Mouse (Mus musculus): ENCODE results near the gene Micall1.

Gene Micall1

DNA sequence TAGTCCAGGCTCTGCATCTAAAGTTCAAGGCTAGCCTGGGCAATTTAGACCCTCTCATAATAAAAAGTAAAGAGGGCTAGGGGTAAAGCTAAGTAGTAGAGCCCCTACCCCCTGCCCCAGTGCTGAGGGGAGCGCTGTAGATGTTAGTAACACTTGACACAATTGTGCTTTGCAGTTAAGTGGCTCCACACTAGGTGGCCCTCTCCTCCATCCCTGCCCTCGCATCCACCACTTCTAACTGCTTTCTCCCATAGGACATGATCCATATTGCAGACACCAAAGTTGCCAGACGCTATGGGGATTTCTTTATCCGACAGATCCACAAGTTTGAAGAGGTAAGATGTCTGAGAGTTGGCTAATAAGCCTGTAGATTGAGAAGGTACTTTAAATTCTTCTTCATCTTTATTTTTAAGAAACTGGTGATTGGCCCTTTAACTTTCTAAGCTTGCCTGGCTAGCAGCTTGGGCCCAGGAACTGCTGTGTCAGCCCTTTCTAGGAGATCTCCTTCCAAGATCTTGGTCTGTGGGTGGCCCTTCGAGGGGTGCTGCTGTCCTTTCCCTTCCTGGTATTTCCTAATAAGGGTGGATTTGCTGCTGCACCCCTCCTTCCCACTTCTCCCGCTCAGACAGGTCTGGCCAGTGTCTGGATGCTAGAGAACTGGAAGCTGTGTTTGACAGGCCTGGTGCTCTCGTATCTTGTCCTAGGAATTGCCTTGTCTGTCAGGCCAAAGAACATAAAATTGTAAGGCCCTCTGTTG is 15.4 kb upstream of the Micall1 start:
- in situ Hi-C loops (cut with MboI; ENCODE audit: low pct_unique_long_range_greater_than_20kb in 1 of 2, low sequenced_read_pairs in 2 of 2, unreplicated experiment in 1 of 2) = no loop called here

DNA sequence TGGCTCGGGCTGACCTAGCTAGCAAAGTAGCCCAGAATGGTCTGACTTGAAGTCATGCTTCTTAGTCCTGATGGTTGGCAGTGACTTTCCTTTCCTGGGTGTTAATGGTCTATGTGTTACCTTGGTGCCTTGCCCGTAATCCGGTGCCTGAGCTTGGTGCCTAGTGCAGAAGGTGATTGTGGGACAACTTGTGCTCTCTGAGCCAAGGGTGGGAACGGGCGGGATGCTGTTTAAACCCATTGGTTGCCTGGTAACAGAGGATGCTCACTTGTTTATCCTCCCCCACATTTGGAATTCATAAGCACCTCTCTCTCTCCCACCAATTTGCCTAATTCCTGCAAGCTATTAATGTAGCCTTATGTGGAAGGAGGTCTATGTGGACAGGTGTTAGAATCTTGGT is 13.2 kb upstream of the Micall1 start:
- in situ Hi-C loops (cut with MboI; ENCODE audit: low pct_unique_long_range_greater_than_20kb in 1 of 2, low sequenced_read_pairs in 2 of 2, unreplicated experiment in 1 of 2) = no loop called here

DNA sequence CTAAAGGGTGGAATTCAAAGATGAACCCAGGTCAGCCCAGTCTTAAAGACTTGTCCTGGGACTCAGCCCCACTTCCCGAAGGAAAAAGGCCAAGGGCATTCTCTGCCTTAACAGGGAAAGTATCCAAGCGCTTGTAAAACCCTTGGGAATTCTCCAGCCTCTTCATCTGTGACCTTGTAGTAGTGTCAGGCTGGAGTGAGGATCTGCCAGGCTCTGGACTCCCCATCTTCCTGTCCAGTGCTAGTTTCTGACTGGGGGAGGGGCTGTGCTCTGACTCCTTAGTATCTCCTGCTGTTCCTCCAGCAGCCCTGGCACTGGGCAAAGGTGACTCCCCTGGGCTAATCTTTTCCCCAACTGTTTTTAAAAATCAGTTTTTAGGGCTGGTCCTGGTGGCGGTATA is 12.1 kb upstream of the Micall1 start:
- in situ Hi-C loops (cut with MboI; ENCODE audit: low pct_unique_long_range_greater_than_20kb in 1 of 2, low sequenced_read_pairs in 2 of 2, unreplicated experiment in 1 of 2) = no loop called here

DNA sequence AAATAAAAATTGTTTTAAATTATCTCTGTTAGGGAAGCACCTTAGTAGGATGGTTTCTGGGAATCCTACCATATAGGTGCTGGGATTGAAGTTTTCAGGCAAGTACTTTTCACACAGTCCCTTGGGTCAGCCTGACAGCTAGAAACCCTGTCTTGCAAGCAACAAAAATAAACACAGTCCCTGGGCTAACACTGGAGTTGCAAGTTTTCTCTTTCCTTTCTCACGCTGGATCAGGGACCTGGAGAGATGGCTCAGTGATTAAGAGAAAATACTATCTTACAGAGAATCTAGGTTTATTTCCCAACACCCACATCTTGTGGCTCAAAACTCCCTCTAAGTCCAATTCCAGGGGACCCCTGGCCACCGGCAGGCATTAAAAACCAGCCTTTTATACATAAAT is 11.6 kb upstream of the Micall1 start:
- in situ Hi-C loops (cut with MboI; ENCODE audit: low pct_unique_long_range_greater_than_20kb in 1 of 2, low sequenced_read_pairs in 2 of 2, unreplicated experiment in 1 of 2) = no loop called here

DNA sequence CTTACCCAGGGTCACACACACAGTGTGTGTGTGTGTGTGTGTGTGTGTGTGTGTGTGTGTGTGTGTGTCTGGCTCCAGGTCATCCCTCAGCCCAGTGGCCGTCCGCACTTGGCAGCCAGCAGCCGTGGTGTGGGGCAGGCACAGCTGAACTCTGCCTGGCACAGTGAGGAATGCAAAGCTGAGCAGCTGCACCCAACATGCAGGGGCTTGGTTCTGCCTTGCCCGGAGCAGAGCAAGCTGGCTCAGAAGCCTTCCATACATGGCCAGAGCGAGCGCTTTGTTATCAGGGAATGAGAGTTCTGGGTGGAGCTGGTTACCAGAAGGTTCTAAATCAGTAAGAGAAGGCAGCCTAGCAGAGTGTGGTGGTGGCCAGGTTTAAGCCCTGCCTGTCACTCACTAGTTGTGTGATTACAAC is 11.1 kb upstream of the Micall1 start:
- in situ Hi-C loops (cut with MboI; ENCODE audit: low pct_unique_long_range_greater_than_20kb in 1 of 2, low sequenced_read_pairs in 2 of 2, unreplicated experiment in 1 of 2) = no loop called here

DNA sequence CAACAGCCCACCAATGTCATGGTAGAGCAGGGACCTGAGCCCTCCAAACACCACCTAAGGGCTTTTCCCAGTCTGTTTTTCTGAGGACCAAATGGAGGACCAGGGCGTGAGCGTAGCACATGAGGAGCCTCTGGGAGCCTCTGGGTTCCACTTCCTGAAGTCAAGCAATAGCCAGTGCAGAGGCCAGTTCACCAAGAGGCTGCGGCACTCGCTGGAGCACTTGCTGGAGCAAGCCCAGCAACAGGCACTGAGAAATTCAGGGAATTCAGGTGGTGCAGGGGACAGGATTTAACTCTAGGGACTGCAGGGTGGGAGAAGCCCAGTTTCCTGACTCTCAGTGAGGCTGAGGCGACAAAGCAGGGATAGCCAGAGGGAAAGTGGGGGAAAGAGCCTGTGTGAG is 10.5 kb upstream of the Micall1 start:
- in situ Hi-C loops (cut with MboI; ENCODE audit: low pct_unique_long_range_greater_than_20kb in 1 of 2, low sequenced_read_pairs in 2 of 2, unreplicated experiment in 1 of 2) = no loop called here

DNA sequence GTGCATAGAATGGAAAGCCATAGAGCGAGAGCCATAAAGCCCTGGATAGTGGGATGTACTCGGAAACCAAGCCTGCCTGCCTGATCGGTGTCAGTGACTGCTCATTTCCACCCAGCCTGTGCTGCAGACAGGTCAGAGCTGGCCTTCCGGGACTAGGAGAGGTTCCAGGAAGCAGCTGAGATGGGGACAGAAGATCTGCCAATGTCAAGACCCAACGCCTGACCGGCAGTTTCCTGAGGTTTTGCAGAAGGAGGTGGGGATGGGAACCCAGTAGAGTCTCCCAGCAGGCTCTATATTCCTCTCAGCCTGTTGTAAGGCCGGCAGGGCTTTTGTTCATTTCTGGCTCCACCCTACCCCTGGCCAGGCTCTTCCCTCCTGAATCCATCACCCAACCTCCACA is 9.8 kb upstream of the Micall1 start:
- in situ Hi-C loops (cut with MboI; ENCODE audit: low pct_unique_long_range_greater_than_20kb in 1 of 2, low sequenced_read_pairs in 2 of 2, unreplicated experiment in 1 of 2) = no loop called here

DNA sequence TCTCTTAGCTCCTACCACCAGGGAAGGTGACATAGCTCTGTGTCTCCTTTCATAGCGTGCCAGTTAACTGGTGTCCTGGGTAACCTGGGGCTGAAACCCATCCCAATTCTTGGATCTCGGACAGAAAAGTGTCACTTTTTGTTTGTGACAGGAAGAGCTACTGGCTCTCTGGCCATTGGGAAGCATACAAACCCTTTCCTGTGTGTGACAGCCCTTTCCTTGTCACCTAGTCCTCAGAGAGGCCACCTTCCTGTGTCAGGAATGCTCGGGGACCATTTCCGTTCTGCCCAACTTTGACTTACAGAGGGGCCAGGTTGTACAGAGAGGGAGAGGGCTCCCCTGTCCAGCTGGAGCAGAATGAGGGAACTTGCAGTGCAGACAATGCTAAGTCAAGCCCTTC is 9.2 kb upstream of the Micall1 start:
- in situ Hi-C loops (cut with MboI; ENCODE audit: low pct_unique_long_range_greater_than_20kb in 1 of 2, low sequenced_read_pairs in 2 of 2, unreplicated experiment in 1 of 2) = no loop called here

DNA sequence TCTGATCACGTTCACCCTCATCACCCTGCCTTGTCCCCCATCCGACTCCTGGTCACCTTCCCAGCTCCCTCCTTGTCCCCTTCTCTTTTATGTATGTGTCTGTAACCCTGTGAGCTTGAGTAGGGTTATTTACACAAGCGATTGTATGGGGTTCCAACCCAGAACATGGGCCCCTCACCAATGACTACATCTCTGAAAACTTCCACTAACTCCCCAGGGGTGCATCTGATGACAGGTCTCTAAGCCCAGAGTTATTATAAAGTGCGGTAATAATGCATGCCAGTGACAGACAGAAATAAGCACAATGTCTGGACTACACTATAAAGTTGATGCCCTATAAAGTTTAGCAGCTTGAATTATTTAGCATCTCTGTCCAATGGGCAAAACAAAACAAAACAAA is 8.3 kb upstream of the Micall1 start:
- in situ Hi-C loops (cut with MboI; ENCODE audit: low pct_unique_long_range_greater_than_20kb in 1 of 2, low sequenced_read_pairs in 2 of 2, unreplicated experiment in 1 of 2) = no loop called here

DNA sequence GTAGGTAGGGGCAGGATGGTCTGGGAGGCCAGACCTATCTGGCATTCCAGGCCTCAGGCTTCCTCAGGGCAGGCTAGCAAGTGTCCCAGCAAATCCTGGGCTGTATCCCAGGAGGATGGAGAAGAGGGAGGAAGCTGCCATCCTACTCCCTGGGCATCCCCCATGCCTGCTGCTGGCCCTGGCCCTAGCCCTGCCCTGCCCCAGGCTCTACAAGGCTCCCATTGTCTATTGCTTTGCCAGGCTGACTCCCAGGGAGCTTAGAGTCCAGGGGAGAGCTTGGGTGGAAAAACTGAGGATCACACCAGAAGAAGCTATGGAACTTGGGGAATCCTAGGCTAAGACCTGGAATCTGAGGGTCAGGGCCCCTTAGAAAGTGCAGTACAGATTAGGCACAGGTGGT is 7.2 kb upstream of the Micall1 start:
- in situ Hi-C loops (cut with MboI; ENCODE audit: low pct_unique_long_range_greater_than_20kb in 1 of 2, low sequenced_read_pairs in 2 of 2, unreplicated experiment in 1 of 2) = no loop called here

DNA sequence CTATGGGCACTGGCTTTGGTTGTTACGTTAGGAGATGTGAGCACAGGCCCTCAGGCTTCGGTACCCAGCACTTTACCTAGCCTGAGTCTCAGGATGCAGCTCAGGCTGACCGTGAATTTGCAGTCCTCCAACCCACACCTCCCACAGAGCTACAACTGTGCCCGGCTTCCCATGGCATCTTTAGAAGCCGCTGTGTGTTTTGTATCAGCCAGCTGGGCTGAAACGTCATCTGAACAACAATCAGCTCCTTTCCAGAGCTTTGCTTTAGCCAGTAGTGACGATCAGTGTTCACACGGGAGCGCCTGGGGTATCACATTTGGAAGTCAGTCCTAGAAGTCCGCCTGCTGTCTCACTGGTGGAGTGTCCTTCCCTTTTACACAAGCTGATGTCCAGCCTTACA is 5.4 kb upstream of the Micall1 start:
- in situ Hi-C loops (cut with MboI; ENCODE audit: low pct_unique_long_range_greater_than_20kb in 1 of 2, low sequenced_read_pairs in 2 of 2, unreplicated experiment in 1 of 2) = no loop called here

DNA sequence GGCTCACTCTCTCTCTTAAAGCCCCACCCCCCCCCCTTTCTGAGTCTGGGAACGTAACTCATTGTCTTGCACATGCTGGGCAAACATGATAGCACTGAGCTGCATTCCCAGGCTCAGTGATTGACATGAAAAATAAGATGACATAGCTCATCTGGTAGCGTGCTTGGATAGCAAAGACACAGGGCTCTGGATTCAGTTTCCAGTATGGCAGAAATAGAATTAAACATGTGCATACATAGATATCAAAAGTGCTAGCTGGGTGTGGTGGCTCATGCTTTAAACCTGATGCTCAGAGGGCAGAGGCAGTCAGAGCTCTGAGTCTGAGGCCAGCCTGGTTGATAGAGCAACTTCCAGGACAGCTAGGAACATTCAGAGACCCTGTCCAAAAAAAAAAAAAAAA is 2.9 kb upstream of the Micall1 start:
- in situ Hi-C loops (cut with MboI; ENCODE audit: low pct_unique_long_range_greater_than_20kb in 1 of 2, low sequenced_read_pairs in 2 of 2, unreplicated experiment in 1 of 2) = no loop called here

DNA sequence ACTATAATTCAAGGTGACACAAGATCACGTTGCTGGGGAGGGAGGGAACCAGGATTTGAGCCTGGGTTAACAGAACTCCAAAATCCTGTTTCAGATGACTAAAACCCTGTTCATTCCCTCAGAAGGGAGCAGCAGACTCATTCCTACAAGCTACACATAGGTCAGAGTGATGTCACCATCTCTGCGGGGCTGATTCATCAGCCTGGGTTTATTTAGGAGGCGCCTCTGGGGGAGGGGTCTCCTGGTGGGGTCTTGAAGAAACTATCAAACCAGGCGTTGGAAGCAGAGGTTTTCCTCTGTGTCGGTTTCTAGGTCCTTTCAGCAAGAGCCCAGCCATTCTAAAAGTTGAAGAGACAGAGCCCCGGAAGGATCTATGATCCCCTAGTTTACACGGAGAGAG is 732 bp upstream of the Micall1 start:
- in situ Hi-C loops (cut with MboI; ENCODE audit: low pct_unique_long_range_greater_than_20kb in 1 of 2, low sequenced_read_pairs in 2 of 2, unreplicated experiment in 1 of 2) = no loop called here

DNA sequence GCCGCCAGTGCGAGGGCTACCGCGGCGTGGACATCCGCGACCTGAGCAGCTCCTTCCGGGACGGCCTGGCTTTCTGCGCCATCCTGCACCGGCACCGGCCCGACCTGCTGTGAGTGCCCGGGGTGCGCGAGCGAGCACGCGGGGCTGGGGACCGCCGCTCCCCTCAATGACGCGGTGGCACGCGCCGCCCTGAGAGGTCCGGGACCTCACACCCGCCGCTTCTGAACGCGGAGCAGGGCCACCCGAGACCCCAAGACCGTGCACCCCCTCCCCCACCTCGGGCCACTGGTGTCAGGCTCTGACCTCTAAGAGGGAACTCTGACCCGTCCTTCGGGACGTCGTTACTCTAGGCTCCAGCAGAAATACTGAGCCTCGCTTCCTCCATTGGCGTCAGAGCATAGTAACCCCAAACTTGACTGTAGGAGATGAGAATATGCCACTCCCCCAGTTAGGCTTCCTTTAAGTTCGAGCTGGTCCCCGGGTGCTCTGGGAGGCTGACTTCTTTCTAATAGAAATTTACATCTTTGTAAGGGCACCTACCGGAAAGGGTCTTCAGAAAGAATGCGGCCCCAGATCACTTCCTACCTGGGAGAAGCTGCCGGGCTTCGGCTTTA is 730 bp downstream of the Micall1 start:
- in situ Hi-C loops (cut with MboI; ENCODE audit: low pct_unique_long_range_greater_than_20kb in 1 of 2, low sequenced_read_pairs in 2 of 2, unreplicated experiment in 1 of 2) = no loop called here

DNA sequence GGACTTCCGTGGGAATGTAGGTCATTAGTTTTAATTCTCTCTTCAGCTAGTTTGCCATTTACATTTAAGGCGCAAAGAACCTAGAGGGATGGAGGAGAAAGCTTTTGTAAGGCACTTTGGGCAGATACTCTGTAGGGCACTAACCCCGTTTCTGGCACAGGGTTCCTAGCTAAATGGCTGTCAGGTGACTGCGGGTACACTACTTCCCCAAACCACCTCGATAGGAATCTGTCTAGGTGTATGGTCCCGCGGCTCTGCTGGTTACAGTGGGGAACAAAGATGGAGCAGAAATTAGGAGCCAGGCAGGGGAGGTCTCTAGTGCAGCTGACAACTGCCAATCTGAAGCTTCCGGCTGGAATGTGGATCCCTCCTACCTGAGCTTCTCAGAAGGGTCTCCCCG is 1.3 kb downstream of the Micall1 start:
- in situ Hi-C loops (cut with MboI; ENCODE audit: low pct_unique_long_range_greater_than_20kb in 1 of 2, low sequenced_read_pairs in 2 of 2, unreplicated experiment in 1 of 2) = no loop called here

DNA sequence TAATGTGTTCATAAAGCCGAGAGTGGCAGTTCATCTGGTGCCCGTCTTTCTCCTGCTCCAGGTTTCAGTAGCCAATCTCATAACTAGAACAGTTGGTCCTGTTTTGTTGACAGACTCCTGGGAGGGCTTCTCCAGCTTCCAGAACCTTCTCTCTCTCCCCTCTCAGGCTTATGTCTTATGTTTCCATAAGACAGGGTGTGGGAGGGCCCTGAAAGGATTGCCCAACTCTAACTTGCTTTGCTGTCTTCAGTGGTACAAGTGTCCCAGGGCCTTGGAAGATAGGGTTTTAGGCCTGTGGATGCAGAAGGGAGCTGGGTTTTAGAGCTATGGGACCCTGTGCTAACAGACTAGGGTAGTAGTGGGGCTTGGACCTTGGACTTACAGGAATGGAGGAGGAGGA is 1.8 kb downstream of the Micall1 start:
- in situ Hi-C loops (cut with MboI; ENCODE audit: low pct_unique_long_range_greater_than_20kb in 1 of 2, low sequenced_read_pairs in 2 of 2, unreplicated experiment in 1 of 2) = no loop called here

DNA sequence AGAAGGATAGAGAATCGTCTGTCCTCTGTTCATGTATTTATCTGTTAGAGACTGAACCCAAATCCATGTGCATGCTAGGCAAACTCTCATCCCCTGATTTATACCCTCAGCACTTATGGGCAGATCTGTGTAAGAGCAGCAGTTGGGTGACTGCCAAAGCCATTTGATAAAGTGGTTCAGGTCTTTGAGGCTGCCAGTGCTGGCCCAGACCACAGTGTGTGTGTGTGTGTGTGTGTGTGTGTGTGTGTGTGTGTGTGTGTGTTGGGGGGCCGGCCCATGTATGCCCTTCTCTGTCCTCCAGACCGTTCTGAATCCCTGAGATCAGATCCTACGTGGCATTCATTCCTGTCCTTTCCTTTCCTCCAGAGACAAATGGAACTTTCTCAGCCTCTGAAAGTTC is 3.1 kb downstream of the Micall1 start:
- in situ Hi-C loops (cut with MboI; ENCODE audit: low pct_unique_long_range_greater_than_20kb in 1 of 2, low sequenced_read_pairs in 2 of 2, unreplicated experiment in 1 of 2) = no loop called here

DNA sequence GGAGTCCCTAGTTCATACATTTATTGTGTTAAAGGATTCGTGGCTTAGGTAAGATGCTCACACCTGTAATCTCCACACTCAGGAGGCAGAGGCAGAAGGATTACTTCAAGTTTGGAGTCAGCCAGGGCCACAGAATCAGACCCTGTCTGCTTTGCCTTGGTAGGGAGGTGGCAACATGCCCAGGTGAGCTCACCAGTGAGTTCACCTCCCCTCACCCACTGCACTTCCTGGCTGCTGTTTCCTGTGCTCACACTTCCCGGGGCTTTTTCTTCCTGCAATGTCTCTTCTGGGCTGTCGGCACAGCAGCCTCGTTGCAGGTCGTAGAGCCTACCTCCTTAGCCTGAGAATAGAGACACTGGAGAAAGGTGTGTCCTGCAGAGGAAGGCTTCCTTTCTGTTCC is 6.6 kb downstream of the Micall1 start:
- in situ Hi-C loops (cut with MboI; ENCODE audit: low pct_unique_long_range_greater_than_20kb in 1 of 2, low sequenced_read_pairs in 2 of 2, unreplicated experiment in 1 of 2) = no loop called here

DNA sequence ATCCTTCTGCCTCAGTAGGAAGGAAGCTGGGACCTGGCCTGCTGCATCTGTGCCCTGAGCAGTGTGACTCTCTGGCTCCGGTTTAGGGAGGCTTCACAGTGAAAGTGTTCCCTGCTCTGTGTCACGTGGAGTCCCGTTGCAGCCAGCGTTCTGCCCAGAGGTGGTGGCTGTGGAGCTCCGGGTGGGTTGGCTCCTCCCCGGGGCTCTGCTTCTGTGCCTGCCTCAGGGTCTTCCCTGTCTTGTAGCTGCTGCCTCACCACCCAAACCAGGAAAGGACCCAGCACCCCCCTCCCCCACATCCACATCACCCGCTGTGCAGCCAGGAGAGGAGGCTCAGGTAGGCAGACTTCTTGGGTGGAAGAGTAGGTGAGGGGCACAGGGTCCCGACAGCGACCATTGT is 10.8 kb downstream of the Micall1 start:
- in situ Hi-C loops (cut with MboI; ENCODE audit: low pct_unique_long_range_greater_than_20kb in 1 of 2, low sequenced_read_pairs in 2 of 2, unreplicated experiment in 1 of 2) = no loop called here

DNA sequence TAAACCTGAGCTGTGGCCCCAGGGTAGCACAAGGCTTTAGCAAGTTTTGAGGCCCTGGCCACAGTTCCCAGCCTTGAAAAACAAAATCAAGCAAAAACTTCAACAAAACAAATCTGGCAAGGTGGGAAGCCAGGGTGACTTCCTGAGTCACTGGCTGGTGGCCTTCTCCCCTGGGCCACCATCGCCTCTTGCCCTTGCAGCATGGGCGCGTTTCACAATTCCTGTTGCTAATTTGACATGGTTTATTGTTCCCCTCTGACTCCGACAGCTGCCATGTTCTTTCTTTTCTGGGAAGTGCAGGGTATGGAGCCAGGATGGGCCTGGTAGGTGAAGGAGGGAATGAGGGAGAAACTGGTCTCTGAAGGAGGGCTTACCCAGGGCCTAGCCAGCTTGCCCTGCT is 13.4 kb downstream of the Micall1 start:
- in situ Hi-C loops (cut with MboI; ENCODE audit: low pct_unique_long_range_greater_than_20kb in 1 of 2, low sequenced_read_pairs in 2 of 2, unreplicated experiment in 1 of 2) = no loop called here

Measured in mouse embryonic stem cell (cell line).